Mouse (Mus musculus) heart, embryonic 11.5 days (tissue): ENCODE results near the gene Inpp4a. TPM values are rescaled to one million over a fixed set of nuclear protein-coding genes. Genes with fewer than 3 reads are reported as not detected.

Experiments used
- ATAC-seq: fragments of 200-750 bp; cut with Nextera tagmentation; replicated peaks from 2 replicates; pipeline ENCODE4 v1.8.0; 2017; ENCODE audit warnings: moderate library complexity; ENCODE audit not compliant: insufficient number of reproducible peaks, low FRiP score, low TSS enrichment
- H3K27ac ChIP-seq: fragments of 300-500 bp; sonication (generic); 2 replicates; pipeline ENCODE4 v1.5.1; 2014; ENCODE audit warnings: mild to moderate bottlenecking, low read depth, low read length
- H3K27me3 ChIP-seq: fragments of 300-500 bp; sonication (generic); 2 replicates; pipeline ENCODE4 v1.6.1; 2014; ENCODE audit warnings: mild to moderate bottlenecking, low read length, mixed read lengths; ENCODE audit not compliant: control insufficient read depth, insufficient read depth
- H3K36me3 ChIP-seq: fragments of 300-500 bp; sonication (generic); 2 replicates; pipeline ENCODE4 v1.6.1; 2014; ENCODE audit warnings: mild to moderate bottlenecking, low read length, moderate library complexity, mixed read lengths; ENCODE audit not compliant: control insufficient read depth, insufficient read depth
- H3K4me1 ChIP-seq: fragments of 300-500 bp; sonication (generic); 2 replicates; pipeline ENCODE4 v1.6.1; 2014; ENCODE audit warnings: low read length; ENCODE audit not compliant: control insufficient read depth, insufficient read depth
- H3K4me2 ChIP-seq: fragments of 300-500 bp; sonication (generic); 2 replicates; pipeline ENCODE4 v1.6.1; 2014; ENCODE audit warnings: mild to moderate bottlenecking, moderate library complexity
- H3K4me3 ChIP-seq: fragments of 300-500 bp; sonication (generic); 2 replicates; pipeline ENCODE4 v1.5.1; 2014; ENCODE audit warnings: low read depth, low read length
- H3K9ac ChIP-seq: fragments of 300-500 bp; sonication (generic); 2 replicates; pipeline ENCODE4 v1.6.1; 2014; ENCODE audit warnings: mild to moderate bottlenecking, low read depth, low read length, moderate library complexity
- H3K9me3 ChIP-seq: fragments of 300-500 bp; sonication (generic); replicated peaks from 2 replicates; pipeline ENCODE4 v1.6.1; 2016; ENCODE audit warnings: low read length; ENCODE audit not compliant: control insufficient read depth
- WGBS: fragments of 180-500 bp; shearing (Covaris S2); extraction: QIAGEN DNeasy Blood & Tissue Kit; methylation state at CpG from one replicate; pipeline ENCODE4 v1.1.7; 2014; ENCODE audit not compliant: insufficient replicate concordance; 5-methylcytosine and 5-hydroxymethylcytosine counted together
- polyA plus RNA-seq: library from polyadenylated mRNA; unstranded; fragments of >200 nt; fragmentation: Nextera tagmentation; extraction: Ambion mirVana; gene quantifications from 2 replicates; pipeline ENCODE4 v1.2.1, GENCODE M21; 2014

Inpp4a gene
- polyA plus RNA-seq, 1 experiment from 2014 or later: 12.7 TPM

DNA sequence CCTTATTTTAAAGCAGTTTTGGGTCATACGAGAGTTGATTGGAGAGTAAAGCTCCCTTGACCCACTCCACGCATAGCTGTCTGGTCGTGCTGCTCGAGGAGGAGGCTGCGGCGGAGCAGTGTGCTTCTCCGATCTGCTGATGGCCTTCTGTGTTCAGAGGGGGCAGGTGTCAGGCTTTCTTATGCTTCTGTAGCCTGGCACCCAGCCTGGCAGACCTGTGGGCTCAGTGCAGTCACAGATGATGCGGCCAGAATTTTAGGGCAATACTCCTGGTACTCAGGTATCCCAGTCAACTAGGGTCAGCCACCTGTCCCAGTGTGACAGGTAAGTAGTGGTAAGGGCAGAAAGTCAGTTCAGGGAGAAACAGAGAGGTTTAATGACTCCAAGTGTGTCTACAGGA lies 42.9 kb downstream of the Inpp4a start:
- H3K27me3 ChIP-seq: no peaks in the 10 kb centered on the region
- no peak overlapping the region for H3K4me2 ChIP-seq
- H3K4me3 ChIP-seq: no peak overlapping the region
- H3K27ac ChIP-seq: no peak overlapping the region
- H3K36me3 ChIP-seq: no peaks in the 10 kb centered on the region
- peaks cover 20% of the 10 kb centered on the region; the same call in 1 of the 2 replicates for H3K4me1 ChIP-seq
- WGBS: 86% methylated on average over 8 of the region's 8 CpGs
- no peaks in the 10 kb centered on the region for H3K9me3 ChIP-seq
- ATAC-seq: no peak
- no peak overlapping the region for H3K9ac ChIP-seq

DNA sequence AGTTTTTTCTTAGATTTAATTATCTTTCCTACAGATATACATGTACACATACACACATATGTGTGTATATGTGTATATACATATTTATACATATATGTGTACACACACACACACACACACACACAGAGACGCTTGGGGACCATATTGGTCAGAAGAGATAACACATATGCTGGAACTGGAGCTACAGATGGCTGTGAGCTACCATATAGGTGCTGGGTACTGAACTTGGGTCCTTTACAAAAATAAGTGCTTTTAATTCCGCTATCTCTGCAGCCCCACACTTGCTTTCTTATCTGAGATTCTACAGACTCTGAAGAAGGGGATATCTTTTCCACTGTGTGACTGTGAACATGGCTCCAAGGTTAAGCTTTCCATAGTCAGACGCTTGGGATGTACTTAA lies 43.6 kb downstream of the Inpp4a start:
- no peaks in the 10 kb centered on the region for H3K36me3 ChIP-seq
- H3K27ac ChIP-seq: no peak overlapping the region
- peaks cover 18% of the 10 kb centered on the region; the same call in 1 of the 2 replicates for H3K4me1 ChIP-seq
- H3K4me3 ChIP-seq: no peak overlapping the region
- no peaks in the 10 kb centered on the region for H3K9me3 ChIP-seq
- no peak overlapping the region for H3K9ac ChIP-seq
- ATAC-seq: no peak
- WGBS: 73% methylated on average over 3 of the region's 3 CpGs
- H3K27me3 ChIP-seq: no peaks in the 10 kb centered on the region
- H3K4me2 ChIP-seq: no peak overlapping the region

DNA sequence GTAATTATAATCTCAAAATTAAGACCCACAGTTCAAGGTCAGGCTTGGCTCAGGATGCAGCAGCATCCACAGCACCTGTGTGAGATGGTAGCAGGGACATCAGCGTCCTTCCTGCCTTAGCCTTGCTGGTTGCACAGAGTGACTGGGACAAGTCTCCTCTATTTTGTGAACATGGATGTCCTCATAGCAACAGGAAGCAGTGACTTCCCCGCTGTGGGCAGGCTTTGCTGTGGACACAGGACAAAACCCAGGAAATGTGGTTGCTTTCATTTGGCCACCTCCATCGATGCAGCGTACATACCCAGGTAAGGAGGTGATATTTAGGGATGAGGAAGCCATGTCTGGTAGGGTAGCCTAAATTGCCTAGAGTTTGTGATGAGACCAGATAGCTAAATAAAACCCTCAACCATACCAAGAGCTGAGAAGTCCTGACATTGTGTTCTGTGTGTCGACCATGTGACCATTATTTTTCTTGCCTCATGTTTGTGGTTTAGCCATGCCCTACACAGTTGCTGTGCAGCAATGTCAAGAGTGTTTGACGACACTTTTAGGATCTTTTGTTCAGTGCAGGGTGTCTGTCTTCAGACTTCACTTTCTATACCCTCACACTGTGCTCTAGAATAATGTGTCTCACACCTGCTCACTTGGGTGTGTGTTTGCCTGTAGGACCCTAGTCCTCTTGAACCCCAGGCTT lies 44.7 kb downstream of the Inpp4a start:
- H3K9ac ChIP-seq: no peak overlapping the region
- ATAC-seq: no peak
- H3K27ac ChIP-seq: no peak overlapping the region
- no peak overlapping the region for H3K4me3 ChIP-seq
- H3K36me3 ChIP-seq: no peaks in the 10 kb centered on the region
- 81% methylated on average over 6 of the region's 6 CpGs for WGBS
- no peaks in the 10 kb centered on the region for H3K27me3 ChIP-seq
- H3K9me3 ChIP-seq: no peaks in the 10 kb centered on the region
- H3K4me2 ChIP-seq: no peak overlapping the region
- H3K4me1 ChIP-seq: peaks cover 19% of the 10 kb centered on the region; the same call in 1 of the 2 replicates

DNA sequence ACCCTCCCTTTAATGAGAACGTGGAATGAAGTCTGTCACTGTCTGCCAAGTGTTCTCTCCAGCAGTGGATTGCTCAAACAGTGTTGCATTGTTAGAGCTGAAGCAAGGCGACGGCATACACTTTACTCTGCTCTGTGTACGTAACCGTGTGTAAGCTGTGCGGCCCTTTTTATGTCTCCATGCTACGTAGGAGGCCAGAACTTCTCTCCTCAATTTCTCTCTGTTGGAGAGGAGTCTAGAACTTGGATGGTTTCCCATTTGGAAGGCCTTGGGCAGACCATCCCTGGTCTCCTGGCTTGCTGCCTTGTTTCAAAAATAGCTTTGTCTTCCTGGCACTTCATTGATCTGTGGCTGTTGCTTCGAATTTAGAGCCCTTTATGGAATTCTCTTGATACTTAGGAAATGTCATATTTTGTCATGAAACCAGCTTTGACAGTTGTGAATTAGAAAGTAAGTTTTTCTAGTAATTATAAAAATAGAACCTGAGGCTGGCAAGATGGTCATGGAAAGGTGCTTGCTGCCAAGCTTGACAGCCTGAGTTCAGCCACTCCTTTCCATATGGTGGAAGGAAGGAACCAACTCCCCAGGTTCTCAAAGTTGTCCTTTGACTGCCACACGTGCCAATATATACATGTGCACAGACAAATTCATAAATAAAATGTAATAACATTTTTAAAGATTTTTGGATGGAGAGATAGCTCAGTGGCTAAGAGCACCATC lies 47.9 kb downstream of the Inpp4a start:
- no peaks in the 10 kb centered on the region for H3K9me3 ChIP-seq
- ATAC-seq: no peak
- no peak overlapping the region for H3K4me2 ChIP-seq
- H3K4me1 ChIP-seq: peaks cover 23% of the 10 kb centered on the region
- no peaks in the 10 kb centered on the region for H3K36me3 ChIP-seq
- H3K27me3 ChIP-seq: no peaks in the 10 kb centered on the region
- WGBS: 77% methylated on average over 9 of the region's 9 CpGs
- no peak overlapping the region for H3K9ac ChIP-seq
- no peak overlapping the region for H3K4me3 ChIP-seq
- H3K27ac ChIP-seq: no peak overlapping the region

DNA sequence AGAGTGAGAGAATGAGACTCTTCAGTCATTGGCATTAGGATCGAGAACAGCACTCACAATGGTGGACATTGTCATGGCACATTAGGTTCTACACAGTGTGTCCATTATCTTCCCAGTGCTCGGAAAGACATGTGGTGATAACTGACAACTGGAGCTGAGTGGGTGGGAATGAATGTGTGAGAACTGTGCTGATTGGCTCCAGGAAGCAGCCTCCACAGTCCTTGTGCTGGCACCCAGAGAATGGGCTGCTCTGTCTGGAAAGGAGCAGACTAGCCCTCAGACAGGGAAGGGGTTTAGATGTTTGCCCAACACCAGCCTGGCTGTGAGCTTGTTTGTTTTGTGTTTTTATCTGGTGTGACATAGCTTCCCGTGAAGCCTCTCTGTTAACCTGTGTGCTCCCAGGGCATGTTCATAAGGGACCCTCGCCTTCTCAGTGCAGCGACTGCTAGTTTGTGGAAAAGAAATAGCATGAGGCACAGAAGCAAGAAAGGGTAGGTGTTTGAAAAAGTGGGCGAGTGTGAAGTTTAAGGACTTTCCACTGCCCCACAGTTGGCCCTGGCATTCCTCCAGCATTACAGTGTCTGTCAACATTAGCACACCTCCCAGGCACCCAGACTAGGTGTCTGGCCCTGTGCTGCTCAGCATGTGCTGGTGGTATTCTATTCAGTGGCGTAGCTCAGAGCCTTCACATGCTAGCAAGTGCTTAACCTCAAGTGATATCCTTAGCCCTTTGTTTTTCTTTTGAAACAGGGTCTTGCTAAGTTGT lies 51.4 kb downstream of the Inpp4a start:
- no peak; the same call in 1 of the 2 replicates for ATAC-seq
- Histone ChIP-seq H3K9me3 (no peaks in the 10 kb centered on the region), H3K4me1 (peaks cover 19% of the 10 kb centered on the region), H3K9ac (0 out of 2 replicates have a peak overlapping the region, but pooled peaks have one; percentile 5), H3K27me3 (no peaks in the 10 kb centered on the region), H3K4me3 (no peak overlapping the region), H3K36me3 (no peaks in the 10 kb centered on the region), H3K4me2 (no peak overlapping the region; the same call in 1 of the 2 replicates), H3K27ac (peak overlapping the region; percentile 46; the same call in 1 of the 2 replicates)
- 36% methylated on average over 7 of the region's 7 CpGs for WGBS

DNA sequence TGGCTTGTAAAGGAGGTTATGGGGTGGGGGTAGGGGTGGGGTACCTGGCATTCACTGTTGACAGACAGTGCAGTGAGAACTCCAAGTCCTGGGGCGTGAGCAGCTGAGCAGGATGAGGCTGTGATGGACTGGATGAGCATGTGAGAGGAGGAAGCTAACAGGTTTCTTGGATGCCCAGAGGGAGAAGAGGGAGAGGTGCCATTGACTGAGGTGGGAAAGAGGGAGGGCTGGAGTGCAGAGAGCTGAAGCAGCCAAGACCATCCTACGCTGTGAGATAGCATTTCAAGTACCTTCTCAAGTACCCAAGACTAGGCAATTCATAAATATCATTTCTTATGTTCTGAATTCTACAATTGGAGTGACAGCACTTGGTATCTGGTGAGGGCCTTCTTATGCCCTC lies 52.3 kb downstream of the Inpp4a start:
- no peak overlapping the region for H3K9ac ChIP-seq
- 69% methylated on average over 2 of the region's 2 CpGs for WGBS

DNA sequence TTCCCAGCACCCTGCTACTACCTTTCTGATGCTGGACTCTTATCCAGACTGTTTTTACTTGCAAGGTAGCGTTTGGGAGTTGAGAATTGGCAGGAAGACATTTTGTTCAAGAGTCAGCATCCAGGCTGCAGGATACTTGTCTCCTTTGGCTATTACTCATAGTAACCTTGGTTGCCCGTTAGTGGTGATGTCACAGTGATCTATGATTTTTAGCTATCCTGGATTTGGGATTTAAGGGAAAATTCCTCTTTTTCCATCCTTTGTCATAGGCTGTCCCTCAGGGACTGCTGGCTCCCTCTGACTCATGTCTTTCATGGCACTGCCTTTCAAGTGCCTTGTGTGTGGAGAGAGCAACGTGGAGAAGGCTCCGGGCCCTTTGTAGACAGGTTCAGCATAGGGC lies 53.8 kb downstream of the Inpp4a start:
- H3K4me1 ChIP-seq: peaks cover 19% of the 10 kb centered on the region
- no peak overlapping the region for H3K4me2 ChIP-seq
- 72% methylated on average over 4 of the region's 4 CpGs for WGBS
- H3K36me3 ChIP-seq: no peaks in the 10 kb centered on the region
- H3K9ac ChIP-seq: no peak overlapping the region
- H3K4me3 ChIP-seq: no peak overlapping the region
- no peak for ATAC-seq
- no peaks in the 10 kb centered on the region for H3K27me3 ChIP-seq
- H3K9me3 ChIP-seq: no peaks in the 10 kb centered on the region
- H3K27ac ChIP-seq: no peak overlapping the region

More for the DNA sequence above, 52.3 kb downstream of the Inpp4a start:
- Histone ChIP-seq H3K36me3 (no peaks in the 10 kb centered on the region), H3K27me3 (no peaks in the 10 kb centered on the region), H3K4me3 (no peak overlapping the region), H3K4me1 (peaks cover 21% of the 10 kb centered on the region), H3K27ac (no peak overlapping the region), H3K4me2 (no peak overlapping the region), H3K9me3 (no peaks in the 10 kb centered on the region)
- no peak for ATAC-seq

DNA sequence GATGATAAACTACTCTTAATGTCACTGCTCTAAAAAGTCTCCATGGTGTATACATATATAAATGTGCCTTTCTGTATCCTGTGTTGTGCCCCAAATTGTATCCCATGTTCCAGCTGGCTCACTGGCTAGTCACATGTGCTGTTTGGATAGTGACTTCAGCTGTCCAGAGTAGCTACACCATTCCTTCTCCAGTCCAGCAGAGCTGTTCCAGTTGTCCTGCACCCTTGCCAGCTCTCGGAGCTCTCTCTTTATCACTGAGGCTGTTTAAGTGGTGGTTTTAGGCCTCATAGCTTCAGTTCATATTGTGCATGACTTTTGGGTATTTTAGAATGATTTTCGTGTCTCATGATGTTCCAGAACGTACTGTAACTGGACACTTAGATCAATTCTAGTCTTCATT lies 55.8 kb downstream of the Inpp4a start:
- no peak overlapping the region for H3K27ac ChIP-seq
- H3K4me1 ChIP-seq: peaks cover 15% of the 10 kb centered on the region
- H3K4me3 ChIP-seq: no peak overlapping the region
- no peak overlapping the region for H3K9ac ChIP-seq
- H3K27me3 ChIP-seq: no peaks in the 10 kb centered on the region
- H3K9me3 ChIP-seq: no peaks in the 10 kb centered on the region
- no peak overlapping the region for H3K4me2 ChIP-seq
- no peaks in the 10 kb centered on the region for H3K36me3 ChIP-seq
- no peak for ATAC-seq
- WGBS: 79% methylated on average over 3 of the region's 3 CpGs
